Mouse (Mus musculus): Measurements from ENCODE around the gene Tnni2. TPM values are rescaled to one million over a fixed set of nuclear protein-coding genes. Genes with fewer than 3 reads are reported as not detected.

The Tnni2 gene
- total RNA-seq, 1 experiment from 2014 or later: 8.2 TPM

- ATAC-seq (replicated peaks in 1 of 2; ENCODE audit: insufficient read depth in 1 of 2, low FRiP score in 2 of 2, low TSS enrichment in 1 of 2, low read depth in 1 of 2, poor library complexity in 2 of 2, severe bottlenecking in 2 of 2): no peak
Observed at GRCm38 (mm10) chr7:142446264-142446663, 4.7 kb downstream of the Tnni2 start.

GRCm38 (mm10) chr7:142449038-142449617 lies 7.5 kb downstream of the Tnni2 start:
- ATAC-seq (replicated peaks in 1 of 2; ENCODE audit: insufficient read depth in 1 of 2, low FRiP score in 2 of 2, low TSS enrichment in 1 of 2, low read depth in 1 of 2, poor library complexity in 2 of 2, severe bottlenecking in 2 of 2): peak in 1 of 2 experiments; percentile 57; a peak in 1 of 4 replicates

GRCm38 (mm10) chr7:142454706-142455105 lies 13.1 kb downstream of the Tnni2 start:
- ATAC-seq (replicated peaks in 1 of 2; ENCODE audit: insufficient read depth in 1 of 2, low FRiP score in 2 of 2, low TSS enrichment in 1 of 2, low read depth in 1 of 2, poor library complexity in 2 of 2, severe bottlenecking in 2 of 2): no peak

- ATAC-seq (replicated peaks in 1 of 2; ENCODE audit: insufficient read depth in 1 of 2, low FRiP score in 2 of 2, low TSS enrichment in 1 of 2, low read depth in 1 of 2, poor library complexity in 2 of 2, severe bottlenecking in 2 of 2): no peak
Observed at GRCm38 (mm10) chr7:142455251-142455650, 13.6 kb downstream of the Tnni2 start.

GRCm38 (mm10) chr7:142456806-142457205 lies 15.2 kb downstream of the Tnni2 start:
- ATAC-seq (replicated peaks in 1 of 2; ENCODE audit: insufficient read depth in 1 of 2, low FRiP score in 2 of 2, low TSS enrichment in 1 of 2, low read depth in 1 of 2, poor library complexity in 2 of 2, severe bottlenecking in 2 of 2): no peak

GRCm38 (mm10) chr7:142457227-142457811 lies 15.7 kb downstream of the Tnni2 start:
- ATAC-seq (replicated peaks in 1 of 2; ENCODE audit: insufficient read depth in 1 of 2, low FRiP score in 2 of 2, low TSS enrichment in 1 of 2, low read depth in 1 of 2, poor library complexity in 2 of 2, severe bottlenecking in 2 of 2): no peak

- ATAC-seq (replicated peaks in 1 of 2; ENCODE audit: insufficient read depth in 1 of 2, low FRiP score in 2 of 2, low TSS enrichment in 1 of 2, low read depth in 1 of 2, poor library complexity in 2 of 2, severe bottlenecking in 2 of 2): peak in 1 of 2 experiments; percentile 40; a peak in 1 of 4 replicates
Observed at GRCm38 (mm10) chr7:142458026-142458425, 16.4 kb downstream of the Tnni2 start.

- ATAC-seq (replicated peaks in 1 of 2; ENCODE audit: insufficient read depth in 1 of 2, low FRiP score in 2 of 2, low TSS enrichment in 1 of 2, low read depth in 1 of 2, poor library complexity in 2 of 2, severe bottlenecking in 2 of 2): no peak
Observed at GRCm38 (mm10) chr7:142458676-142459298, 17.2 kb downstream of the Tnni2 start.

GRCm38 (mm10) chr7:142459299-142459691 lies 17.7 kb downstream of the Tnni2 start:
- no peak for ATAC-seq (replicated peaks in 1 of 2; ENCODE audit: insufficient read depth in 1 of 2, low FRiP score in 2 of 2, low TSS enrichment in 1 of 2, low read depth in 1 of 2, poor library complexity in 2 of 2, severe bottlenecking in 2 of 2)

GRCm38 (mm10) chr7:142460636-142461077 lies 19.0 kb downstream of the Tnni2 start, which contains the start of gene Lsp1:
Gene Lsp1 (plus strand): TSS chr7:142460809.
- ATAC-seq (replicated peaks in 1 of 2; ENCODE audit: insufficient read depth in 1 of 2, low FRiP score in 2 of 2, low TSS enrichment in 1 of 2, low read depth in 1 of 2, poor library complexity in 2 of 2, severe bottlenecking in 2 of 2): peak; percentile 44 to 54; a peak in 3 of 4 replicates

- peak; percentile 18 to 23; a peak in 3 of 4 replicates for ATAC-seq (replicated peaks in 1 of 2; ENCODE audit: insufficient read depth in 1 of 2, low FRiP score in 2 of 2, low TSS enrichment in 1 of 2, low read depth in 1 of 2, poor library complexity in 2 of 2, severe bottlenecking in 2 of 2)
Observed at GRCm38 (mm10) chr7:142461446-142461845, 19.8 kb downstream of the Tnni2 start.

GRCm38 (mm10) chr7:142462190-142462589 lies 20.6 kb downstream of the Tnni2 start:
- no peak for ATAC-seq (replicated peaks in 1 of 2; ENCODE audit: insufficient read depth in 1 of 2, low FRiP score in 2 of 2, low TSS enrichment in 1 of 2, low read depth in 1 of 2, poor library complexity in 2 of 2, severe bottlenecking in 2 of 2)

- no peak for ATAC-seq (replicated peaks in 1 of 2; ENCODE audit: insufficient read depth in 1 of 2, low FRiP score in 2 of 2, low TSS enrichment in 1 of 2, low read depth in 1 of 2, poor library complexity in 2 of 2, severe bottlenecking in 2 of 2)
Observed at GRCm38 (mm10) chr7:142462594-142463078, 21.0 kb downstream of the Tnni2 start.

- peak; percentile 44 to 61; a peak in 3 of 4 replicates for ATAC-seq (replicated peaks in 1 of 2; ENCODE audit: insufficient read depth in 1 of 2, low FRiP score in 2 of 2, low TSS enrichment in 1 of 2, low read depth in 1 of 2, poor library complexity in 2 of 2, severe bottlenecking in 2 of 2)
Observed at GRCm38 (mm10) chr7:142470171-142470691, 28.6 kb downstream of the Tnni2 start.

GRCm38 (mm10) chr7:142470808-142471413 lies 29.3 kb downstream of the Tnni2 start:
- peak; percentile 19 to 39; a peak in 1 of 4 replicates for ATAC-seq (replicated peaks in 1 of 2; ENCODE audit: insufficient read depth in 1 of 2, low FRiP score in 2 of 2, low TSS enrichment in 1 of 2, low read depth in 1 of 2, poor library complexity in 2 of 2, severe bottlenecking in 2 of 2)

- no peak for ATAC-seq (replicated peaks in 1 of 2; ENCODE audit: insufficient read depth in 1 of 2, low FRiP score in 2 of 2, low TSS enrichment in 1 of 2, low read depth in 1 of 2, poor library complexity in 2 of 2, severe bottlenecking in 2 of 2)
Observed at GRCm38 (mm10) chr7:142471414-142471861, 29.8 kb downstream of the Tnni2 start.

GRCm38 (mm10) chr7:142471884-142472570 lies 30.4 kb downstream of the Tnni2 start:
- ATAC-seq (replicated peaks in 1 of 2; ENCODE audit: insufficient read depth in 1 of 2, low FRiP score in 2 of 2, low TSS enrichment in 1 of 2, low read depth in 1 of 2, poor library complexity in 2 of 2, severe bottlenecking in 2 of 2): peak; percentile 19; a peak in 1 of 4 replicates
